Mouse (Mus musculus): Measurements from ENCODE around the gene Ptpro.

Ptpro gene

GRCm38 (mm10) chr6:137493211-137494135 is 241.4 kb downstream of the Ptpro start:
- TF ChIP-seq GATA4 (IDR thresholded peaks at IDR 0.05; ENCODE audit: insufficient replicate concordance, low read length): no peak

GRCm38 (mm10) chr6:137494136-137494475 is 242.0 kb downstream of the Ptpro start:
- no peak for TF ChIP-seq GATA4 (IDR thresholded peaks at IDR 0.05; ENCODE audit: insufficient replicate concordance, low read length)

- no peak for TF ChIP-seq GATA4 (IDR thresholded peaks at IDR 0.05; ENCODE audit: insufficient replicate concordance, low read length)
These were observed 242.7 kb downstream of the Ptpro start for GRCm38 (mm10) chr6:137494801-137495200.

GRCm38 (mm10) chr6:137495233-137495632 is 243.1 kb downstream of the Ptpro start:
- no peak for TF ChIP-seq GATA4 (IDR thresholded peaks at IDR 0.05; ENCODE audit: insufficient replicate concordance, low read length)

GRCm38 (mm10) chr6:137496562-137496961 is 244.4 kb downstream of the Ptpro start:
- TF ChIP-seq GATA4 (IDR thresholded peaks at IDR 0.05; ENCODE audit: insufficient replicate concordance, low read length): no peak

- no peak for TF ChIP-seq GATA4 (IDR thresholded peaks at IDR 0.05; ENCODE audit: insufficient replicate concordance, low read length)
These were observed 245.2 kb downstream of the Ptpro start for GRCm38 (mm10) chr6:137497208-137497835.

GRCm38 (mm10) chr6:137498781-137499180 is 246.7 kb downstream of the Ptpro start:
- no peak for TF ChIP-seq GATA4 (IDR thresholded peaks at IDR 0.05; ENCODE audit: insufficient replicate concordance, low read length)

GRCm38 (mm10) chr6:137503009-137503408 is 250.9 kb downstream of the Ptpro start:
- TF ChIP-seq GATA4 (IDR thresholded peaks at IDR 0.05; ENCODE audit: insufficient replicate concordance, low read length): no peak

GRCm38 (mm10) chr6:137503462-137503861 is 251.3 kb downstream of the Ptpro start:
- no peak for TF ChIP-seq GATA4 (IDR thresholded peaks at IDR 0.05; ENCODE audit: insufficient replicate concordance, low read length)

- no peak for TF ChIP-seq GATA4 (IDR thresholded peaks at IDR 0.05; ENCODE audit: insufficient replicate concordance, low read length)
These were observed 251.9 kb downstream of the Ptpro start for GRCm38 (mm10) chr6:137504052-137504451.

GRCm38 (mm10) chr6:137505555-137506227 is 253.6 kb downstream of the Ptpro start:
- no peak for TF ChIP-seq GATA4 (IDR thresholded peaks at IDR 0.05; ENCODE audit: insufficient replicate concordance, low read length)

- TF ChIP-seq GATA4 (IDR thresholded peaks at IDR 0.05; ENCODE audit: insufficient replicate concordance, low read length): no peak
These were observed 254.4 kb downstream of the Ptpro start for GRCm38 (mm10) chr6:137506563-137506962.

- no peak for TF ChIP-seq GATA4 (IDR thresholded peaks at IDR 0.05; ENCODE audit: insufficient replicate concordance, low read length)
These were observed 256.8 kb downstream of the Ptpro start for GRCm38 (mm10) chr6:137508936-137509335.

GRCm38 (mm10) chr6:137509341-137510045 is 257.4 kb downstream of the Ptpro start:
- TF ChIP-seq GATA4 (IDR thresholded peaks at IDR 0.05; ENCODE audit: insufficient replicate concordance, low read length): no peak

- TF ChIP-seq GATA4 (IDR thresholded peaks at IDR 0.05; ENCODE audit: insufficient replicate concordance, low read length): no peak
These were observed 260.6 kb downstream of the Ptpro start for GRCm38 (mm10) chr6:137512753-137513152.

All from liver, adult (tissue).